Mouse (Mus musculus) Patski (cell line): ENCODE results near the gene Lgr4. TPM values are rescaled to one million over a fixed set of nuclear protein-coding genes. Genes with fewer than 3 reads are reported as not detected.

Experiments used
- ATAC-seq: fragments of 100-300 bp; one replicate; pipeline ENCODE4 v1.8.0; 2021
- CTCF ChIA-PET: fragments of 350-600 bp; sonication (Branson Sonifier 250); formaldehyde crosslinking; loops from one replicate; lab custom pipeline; 2022; ENCODE audit warnings: inconsistent platforms; lab: Charles Lee
- POLR2A ChIA-PET: fragments of 350-600 bp; sonication (Branson Sonifier 250); formaldehyde crosslinking; loops from one replicate; lab custom pipeline; 2022; ENCODE audit warnings: antibody characterized with exemption, inconsistent platforms; lab: Charles Lee
- DNase-seq: peaks from one replicate; pipeline ENCODE4 v3.0.0-alpha.2; 2011; ENCODE audit warnings: low read depth, low spot score
- H3K27me3 ChIP-seq: fragments of 371-371 bp; one replicate; pipeline ENCODE4 v1.5.1; 2021
- CTCF ChIP-seq: fragments of 100-300 bp; IDR thresholded peaks from one replicate; pipeline ENCODE4 v1.5.1; 2021
- in situ Hi-C: fragments of 300-500 bp; cut with MboI; formaldehyde crosslinking; loops from 3 replicates; pipeline ENCODE4 v1.11.1; 2018; ENCODE audit warnings: low pct_unique_long_range_greater_than_20kb, mixed read lengths
- polyA plus RNA-seq: library from polyadenylated mRNA; unstranded; gene quantifications from one replicate; pipeline ENCODE4 v1.2.3, GENCODE M21; 2021

Lgr4 gene
- polyA plus RNA-seq, 1 experiment from 2014 or later, result 48.5 TPM

GRCm38 (mm10) chr2:109983435-109983834 is 66.0 kb downstream of the Lgr4 start:
- in situ Hi-C loops, result no loop called here
- no peak for TF ChIP-seq CTCF
- ATAC-seq, result no peak
- ChIA-PET POLR2A (no interaction called here), CTCF (interaction anchor here (2.0 to 2.9 kb wide), 2 partner anchors 13 to 14 kb away, joined by 5 to 7 read pairs; no protein-coding TSS in a partner anchor)
- H3K27me3 ChIP-seq, result no peaks in the 10 kb centered on the region
- no peak for DNase-seq

GRCm38 (mm10) chr2:109984930-109985329 is 67.5 kb downstream of the Lgr4 start:
- POLR2A ChIA-PET, result no interaction called here
- CTCF ChIA-PET, result interaction anchor here (1.5 to 2.0 kb wide), 2 partner anchors 14 to 17 kb away, joined by 3 to 5 read pairs; no protein-coding TSS in a partner anchor
- in situ Hi-C loops, result no loop called here
- TF ChIP-seq CTCF, result no peak
- DNase-seq, result no peak
- H3K27me3 ChIP-seq, result no peaks in the 10 kb centered on the region
- ATAC-seq, result no peak

- CTCF ChIA-PET, result interaction anchor here (1.0 to 1.5 kb wide), 3 partner anchors 13 to 17 kb away, joined by 3 to 5 read pairs (median 3); no protein-coding TSS in a partner anchor
- ATAC-seq (no peak), DNase-seq (no peak)
- POLR2A ChIA-PET, result no interaction called here
- TF ChIP-seq CTCF, result no peak
- in situ Hi-C loops, result no loop called here
- H3K27me3 ChIP-seq, result no peaks in the 10 kb centered on the region
These were observed 68.1 kb downstream of the Lgr4 start for GRCm38 (mm10) chr2:109985560-109985959.

- DNase-seq (no peak), ATAC-seq (no peak)
- CTCF ChIA-PET, result interaction anchor here (1.0 to 1.3 kb wide), 2 partner anchors 13 to 17 kb away, joined by 3 to 5 read pairs; no protein-coding TSS in a partner anchor
- in situ Hi-C loops, result no loop called here
- no peak for TF ChIP-seq CTCF
- POLR2A ChIA-PET, result no interaction called here
- no peaks in the 10 kb centered on the region for H3K27me3 ChIP-seq
These were observed 68.8 kb downstream of the Lgr4 start for GRCm38 (mm10) chr2:109986036-109986785.

- DNase-seq, result no peak
- ATAC-seq, result no peak
- in situ Hi-C loops, result no loop called here
- CTCF ChIA-PET, result interaction anchor here (1.1 to 1.7 kb wide), 2 partner anchors 18 to 21 kb away, joined by 3 to 4 read pairs; no protein-coding TSS in a partner anchor
- H3K27me3 ChIP-seq, result no peaks in the 10 kb centered on the region
- POLR2A ChIA-PET, result no interaction called here
- no peak for TF ChIP-seq CTCF
These were observed 70.5 kb downstream of the Lgr4 start for GRCm38 (mm10) chr2:109987946-109988345.

DNA sequence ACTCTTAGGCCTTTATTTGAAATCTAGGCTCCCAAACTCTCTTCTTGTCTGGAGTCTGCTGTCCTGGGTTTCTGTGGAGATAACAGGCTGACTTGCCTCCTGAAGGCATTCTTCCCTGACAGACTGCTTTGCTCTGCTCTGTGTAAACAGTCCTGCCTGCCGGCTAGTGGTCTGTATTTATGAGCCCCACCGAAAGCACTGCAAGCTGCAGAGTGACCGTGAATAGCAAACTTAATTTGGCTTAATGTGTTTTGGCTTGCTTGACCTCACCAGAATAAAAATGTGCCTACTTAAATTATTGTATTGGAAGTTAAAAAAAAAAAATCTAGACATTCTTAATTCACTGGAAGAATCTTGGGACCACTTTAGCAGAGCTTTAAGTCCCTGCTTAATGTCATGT is 71.7 kb downstream of the Lgr4 start:
- TF ChIP-seq CTCF, result no peak
- H3K27me3 ChIP-seq, result no peaks in the 10 kb centered on the region
- no peak for ATAC-seq
- DNase-seq, result no peak
- ChIA-PET CTCF (interaction anchor here (0.8 to 1.7 kb wide), 3 partner anchors 9 to 20 kb away, joined by 3 to 4 read pairs (median 3); no protein-coding TSS in a partner anchor), POLR2A (no interaction called here)
- in situ Hi-C loops, result no loop called here

GRCm38 (mm10) chr2:109989679-109990473 is 72.4 kb downstream of the Lgr4 start:
- no peak for DNase-seq
- in situ Hi-C loops, result no loop called here
- H3K27me3 ChIP-seq, result no peaks in the 10 kb centered on the region
- CTCF ChIA-PET, result interaction anchor here (0.8 to 1.7 kb wide), 4 partner anchors 9 to 23 kb away, joined by 3 to 4 read pairs (median 3); no protein-coding TSS in a partner anchor
- POLR2A ChIA-PET, result no interaction called here
- no peak for TF ChIP-seq CTCF
- ATAC-seq, result no peak

- in situ Hi-C loops, result no loop called here
- no peak for ATAC-seq
- DNase-seq, result no peak
- no peaks in the 10 kb centered on the region for H3K27me3 ChIP-seq
- ChIA-PET CTCF (interaction anchor here (0.9 to 1.0 kb wide), 2 partner anchors 11 to 32 kb away, joined by 3 read pairs; no protein-coding TSS in a partner anchor), POLR2A (no interaction called here)
- TF ChIP-seq CTCF, result no peak
These were observed 74.3 kb downstream of the Lgr4 start for GRCm38 (mm10) chr2:109991754-109992153.

- no peaks in the 10 kb centered on the region for H3K27me3 ChIP-seq
- TF ChIP-seq CTCF, result no peak
- POLR2A ChIA-PET, result no interaction called here
- ATAC-seq (no peak), DNase-seq (no peak)
- in situ Hi-C loops, result no loop called here
- CTCF ChIA-PET, result interaction anchor here (0.9 to 1.1 kb wide), 4 partner anchors 12 to 219 kb away, joined by 3 read pairs; no protein-coding TSS in a partner anchor
These were observed 75.1 kb downstream of the Lgr4 start for GRCm38 (mm10) chr2:109992448-109993073.

DNA sequence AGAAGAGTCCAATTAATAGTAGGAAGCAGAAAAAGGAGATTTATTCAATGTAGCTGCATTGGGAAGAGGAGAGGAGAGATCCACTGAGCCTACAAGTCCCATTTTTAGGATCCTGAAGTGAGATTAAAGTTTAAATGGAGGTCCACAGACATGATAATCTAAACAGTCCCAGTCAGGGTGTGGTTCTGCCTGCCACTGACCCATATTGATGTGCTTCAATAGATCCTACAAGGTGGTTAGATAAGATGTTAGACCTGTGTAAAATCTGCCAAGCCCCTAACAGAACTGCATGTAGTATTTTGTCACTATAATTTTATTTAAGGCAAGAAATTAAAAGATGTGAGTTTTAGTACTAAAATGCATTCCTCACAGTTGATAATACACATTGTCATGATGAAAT is 76.0 kb downstream of the Lgr4 start:
- ChIA-PET CTCF (interaction anchor here (0.9 to 1.1 kb wide), 2 partner anchors 91 to 218 kb away, joined by 3 read pairs; no protein-coding TSS in a partner anchor), POLR2A (no interaction called here)
- no peak for ATAC-seq
- no peak for DNase-seq
- no peak for TF ChIP-seq CTCF
- in situ Hi-C loops, result no loop called here
- no peaks in the 10 kb centered on the region for H3K27me3 ChIP-seq
